Mouse (Mus musculus): Measurements from ENCODE around the gene Crtc3.

DNA sequence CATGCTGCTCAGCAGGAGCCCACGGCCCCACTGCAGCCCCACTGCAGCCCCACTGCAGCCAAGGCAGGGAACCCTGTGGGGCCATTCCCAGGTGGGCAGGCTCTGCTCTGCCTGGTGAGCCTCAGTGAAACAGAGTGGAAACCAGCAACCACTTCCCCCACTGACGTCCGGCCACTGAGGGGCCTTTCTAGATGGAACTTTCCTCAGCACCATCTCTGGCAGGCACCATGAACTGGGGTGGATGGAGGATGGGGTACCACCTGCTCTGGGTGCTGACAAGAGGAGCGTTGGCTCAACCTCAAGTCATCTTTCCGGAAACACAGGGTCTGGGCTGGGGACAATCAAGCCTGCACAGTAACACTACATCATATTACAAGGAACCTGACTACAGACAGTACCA is 90.8 kb downstream of the Crtc3 start:
- TF ChIP-seq TAL1 (conservative IDR thresholded peaks at IDR 0.05; ENCODE audit: low read depth, low read length) (no peak), CTCF (IDR thresholded peaks at IDR 0.05; ENCODE audit: low read depth, low read length) (no peak), GATA1 (IDR thresholded peaks at IDR 0.05; ENCODE audit: borderline replicate concordance, low read length) (no peak), POLR2AphosphoS5 (IDR thresholded peaks at IDR 0.05; ENCODE audit: insufficient replicate concordance, low read depth, low read length) (no peak)

Data from G1E (cell line).